Mouse (Mus musculus) CH12.LX (cell line): ENCODE data around the gene Slc44a1. TPM values are rescaled to one million over a fixed set of nuclear protein-coding genes. Genes with fewer than 3 reads are reported as not detected.

Experiments used
- DNase-seq: peaks from one replicate; pipeline ENCODE4 v3.0.0-alpha.2; 2013; ENCODE audit errors: extremely low read depth
- H3K27ac ChIP-seq: 2 replicates; pipeline ENCODE4 v1.5.1; 2012; ENCODE audit warnings: low read depth, mild to moderate bottlenecking, control low read depth, moderate library complexity; ENCODE audit not compliant: insufficient read depth
- H3K27me3 ChIP-seq: replicated peaks from 2 replicates; pipeline ENCODE3; 2012; ENCODE audit warnings: inconsistent platforms
- H3K36me3 ChIP-seq, 2 experiments: replicated peaks in 1 of 2; 2 replicates each; pipeline versions ENCODE3 to v1.6.1; 2012; ENCODE audit warnings: inconsistent platforms in 1 of 2, low read length in 1 of 2, mild to moderate bottlenecking in 1 of 2, mixed read lengths in 1 of 2, moderate library complexity in 1 of 2; ENCODE audit not compliant: control insufficient read depth in 1 of 2, insufficient read depth in 1 of 2
- H3K4me1 ChIP-seq, 2 experiments: 2 replicates each; pipeline ENCODE4 v1.6.1; 2012; ENCODE audit warnings: inconsistent platforms in 1 of 2, moderate library complexity in 1 of 2; ENCODE audit not compliant: insufficient read depth in 2 of 2, control insufficient read depth in 1 of 2
- H3K4me2 ChIP-seq: 2 replicates; pipeline ENCODE4 v1.6.1; 2012; ENCODE audit warnings: low read depth, mild to moderate bottlenecking, control low read depth; ENCODE audit not compliant: poor library complexity, insufficient read depth, severe bottlenecking
- H3K4me3 ChIP-seq, 3 experiments: fragments of 150-350 bp in 1 of 3; sonication (generic) in 1 of 3; replicated peaks in 1 of 3; 2 replicates each; pipeline versions ENCODE3 to v1.5.1; 2011 to 2012; ENCODE audit warnings: low read depth in 2 of 3, low read length in 2 of 3, mild to moderate bottlenecking in 2 of 3, moderate library complexity in 2 of 3, control low read depth in 1 of 3, improper control_type of control experiment in 1 of 3, inconsistent platforms in 1 of 3, mixed read lengths in 1 of 3; ENCODE audit not compliant: poor library complexity in 1 of 3
- H3K79me2 ChIP-seq: replicated peaks from 2 replicates; pipeline ENCODE4 v1.6.1; 2012; ENCODE audit warnings: mild to moderate bottlenecking, moderate library complexity; ENCODE audit not compliant: control insufficient read depth, poor library complexity, insufficient read depth, severe bottlenecking; ENCODE audit errors: extremely low read depth
- H3K9ac ChIP-seq: 2 replicates; pipeline ENCODE4 v1.6.1; 2012; ENCODE audit warnings: low read depth, mild to moderate bottlenecking, control low read depth, moderate library complexity; ENCODE audit not compliant: insufficient read depth
- H3K9me3 ChIP-seq: replicated peaks from 2 replicates; pipeline ENCODE3; 2012; ENCODE audit warnings: low read length, inconsistent platforms, mixed read lengths
- BHLHE40 ChIP-seq: IDR thresholded peaks from 2 replicates; pipeline ENCODE4 v1.6.1; 2011; ENCODE audit warnings: mild to moderate bottlenecking, low read depth, low read length, improper control_type of control experiment
- CHD1 ChIP-seq: IDR thresholded peaks from 2 replicates; pipeline ENCODE4 v1.6.1; 2012; ENCODE audit warnings: low read depth, low read length, improper control_type of control experiment, inconsistent platforms
- CTCF ChIP-seq, 2 experiments: IDR thresholded peaks in 1 of 2; conservative IDR thresholded peaks in 1 of 2; 2 replicates each; pipeline ENCODE4 v1.5.1; 2011 to 2012; ENCODE audit warnings: low read depth in 2 of 2, low read length in 2 of 2, improper control_type of control experiment in 1 of 2, inconsistent platforms in 1 of 2, mild to moderate bottlenecking in 1 of 2, moderate library complexity in 1 of 2
- E2F4 ChIP-seq: IDR thresholded peaks from 2 replicates; pipeline ENCODE4 v1.6.1; 2011; ENCODE audit warnings: low read depth, low read length, improper control_type of control experiment; ENCODE audit not compliant: insufficient replicate concordance
- EP300 ChIP-seq: IDR thresholded peaks from 2 replicates; pipeline ENCODE4 v1.6.1; 2011; ENCODE audit warnings: low read length, improper control_type of control experiment
- HCFC1 ChIP-seq: IDR thresholded peaks from 2 replicates; pipeline ENCODE4 v1.6.1; 2012; ENCODE audit warnings: low read depth, mild to moderate bottlenecking, inconsistent platforms, low read length, improper control_type of control experiment
- JUN ChIP-seq: IDR thresholded peaks from 2 replicates; pipeline ENCODE4 v1.6.1; 2011; ENCODE audit warnings: low read depth, mild to moderate bottlenecking, low read length, improper control_type of control experiment, moderate library complexity; ENCODE audit not compliant: insufficient read depth
- JUND ChIP-seq: conservative IDR thresholded peaks from 2 replicates; pipeline ENCODE4 v1.6.1; 2011; ENCODE audit warnings: low read depth, low read length, improper control_type of control experiment
- KAT2A ChIP-seq: IDR thresholded peaks from 2 replicates; pipeline ENCODE4 v1.6.1; 2012; ENCODE audit warnings: low read length, improper control_type of control experiment, inconsistent platforms; ENCODE audit not compliant: insufficient replicate concordance
- MEF2A ChIP-seq: IDR thresholded peaks from 2 replicates; pipeline ENCODE4 v1.6.1; 2014; ENCODE audit warnings: low read depth, mild to moderate bottlenecking, inconsistent platforms, low read length, improper control_type of control experiment, borderline replicate concordance
- MXI1 ChIP-seq: IDR thresholded peaks from 2 replicates; pipeline ENCODE4 v1.6.1; 2011; ENCODE audit warnings: mild to moderate bottlenecking, low read depth, low read length, improper control_type of control experiment
- NRF1 ChIP-seq: IDR thresholded peaks from 2 replicates; pipeline ENCODE4 v1.6.1; 2014; ENCODE audit warnings: low read depth, mild to moderate bottlenecking, inconsistent platforms, low read length, improper control_type of control experiment, moderate library complexity
- POLR2A ChIP-seq: IDR thresholded peaks from 2 replicates; pipeline ENCODE4 v1.6.1; 2011; ENCODE audit warnings: low read depth, mild to moderate bottlenecking, improper control_type of control experiment, low read length
- RAD21 ChIP-seq: IDR thresholded peaks from 2 replicates; pipeline ENCODE4 v1.6.1; 2011; ENCODE audit warnings: low read depth, mild to moderate bottlenecking, low read length, improper control_type of control experiment, moderate library complexity
- SIN3A ChIP-seq: IDR thresholded peaks from 2 replicates; pipeline ENCODE4 v1.6.1; 2012; ENCODE audit warnings: low read length, improper control_type of control experiment, inconsistent platforms
- SMC3 ChIP-seq: IDR thresholded peaks from 2 replicates; pipeline ENCODE4 v1.6.1; 2011; ENCODE audit warnings: low read depth, low read length, improper control_type of control experiment
- TBP ChIP-seq: conservative IDR thresholded peaks from 2 replicates; pipeline ENCODE4 v1.6.1; 2011; ENCODE audit warnings: low read depth, low read length, improper control_type of control experiment
- TCF12 ChIP-seq: IDR thresholded peaks from 2 replicates; pipeline ENCODE4 v1.6.1; 2014; ENCODE audit warnings: low read depth, mild to moderate bottlenecking, inconsistent platforms, low read length, improper control_type of control experiment
- UBTF ChIP-seq: IDR thresholded peaks from 2 replicates; pipeline ENCODE4 v1.6.1; 2012; ENCODE audit warnings: low read depth, mild to moderate bottlenecking, inconsistent platforms, low read length, improper control_type of control experiment, moderate library complexity
- USF1 ChIP-seq: IDR thresholded peaks from 2 replicates; pipeline ENCODE4 v1.6.1; 2014; ENCODE audit warnings: low read depth, mild to moderate bottlenecking, inconsistent platforms, low read length, improper control_type of control experiment
- ZC3H11A ChIP-seq: IDR thresholded peaks from 2 replicates; pipeline ENCODE4 v1.6.1; 2012; ENCODE audit warnings: low read depth, mild to moderate bottlenecking, inconsistent platforms, low read length, improper control_type of control experiment
- ZNF384 ChIP-seq: IDR thresholded peaks from 2 replicates; pipeline ENCODE4 v1.6.1; 2012; ENCODE audit warnings: low read depth, low read length, improper control_type of control experiment, inconsistent platforms
- dilution Hi-C: fragments of 300-500 bp; cut with MboI; formaldehyde crosslinking; loops from 2 replicates; pipeline ENCODE4 v1.14.3; 2020; ENCODE audit warnings: low sequenced_read_pairs; ENCODE audit not compliant: extremely low pct_unique_long_range_greater_than_20kb, extremely low pct_ligation_motif_present
- in situ Hi-C: fragments of 300-500 bp; cut with MboI; formaldehyde crosslinking; loops from 3 replicates; pipeline ENCODE4 v1.14.3; 2019; ENCODE audit warnings: low sequenced_read_pairs, low pct_ligation_motif_present, low pct_unique_long_range_greater_than_20kb, mixed read lengths
- polyA plus RNA-seq: library from polyadenylated mRNA; unstranded; fragments of >175 nt; gene quantifications from 2 replicates; pipeline ENCODE4 v1.2.1, GENCODE M21; 2012; ENCODE audit warnings: low read depth; ENCODE audit not compliant: insufficient read length
- total RNA-seq, 2 experiments: library from RNA; depleted of rRNA; stranded (reverse); fragments of 300-350 nt in 1 of 2; fragments of >200 nt in 1 of 2; gene quantifications; 2 replicates each; pipeline ENCODE4 v1.2.3; 2012 to 2014

Gene Slc44a1
- total and polyA plus RNA-seq, 3 experiments, result 5.4 to 9.3 (median 6.6) TPM

- in situ Hi-C loops, result no loop called here
- H3K4me3 ChIP-seq, result no peak overlapping the region
- H3K27ac ChIP-seq, result no peak overlapping the region
- no peaks in the 10 kb centered on the region for H3K9me3 ChIP-seq
- DNase-seq, result no peak
- dilution Hi-C loops, result no loop called here
- no peak overlapping the region for H3K9ac ChIP-seq
- H3K4me2 ChIP-seq, result peak overlapping the region; percentile 45; the same call in 1 of the 2 replicates
- no peaks in the 10 kb centered on the region for H3K79me2 ChIP-seq
- H3K27me3 ChIP-seq, result no peaks in the 10 kb centered on the region
- H3K36me3 ChIP-seq, result no peaks in the 10 kb centered on the region
- peaks cover 1 to 3% of the 10 kb centered on the region in 2 experiments; a peak in 2 of 4 replicates for H3K4me1 ChIP-seq
- TF ChIP-seq JUN (no peak), RAD21 (no peak), ZNF384 (no peak), SMC3 (no peak), TBP (no peak), USF1 (no peak), CHD1 (no peak), MXI1 (no peak), POLR2A (no peak), E2F4 (no peak), SIN3A (no peak), CTCF (conservative IDR thresholded peaks at IDR 0.05 in 1 of 2, IDR thresholded peaks at IDR 0.05 in 1 of 2; ENCODE audit: low read depth in 2 of 2, low read length in 2 of 2) (no peak), UBTF (no peak), NRF1 (no peak)
- TF ChIP-seq, all 38 proteins: peak for 0
These were observed 80.8 kb downstream of the Slc44a1 start for GRCm38 (mm10) chr4:53521028-53521427.

- no peak for DNase-seq
- no peaks in the 10 kb centered on the region for H3K79me2 ChIP-seq
- peaks cover 0 to 3% of the 10 kb centered on the region in 2 experiments; a peak in 1 of 4 replicates for H3K4me1 ChIP-seq
- no peak overlapping the region for H3K4me2 ChIP-seq
- no peaks in the 10 kb centered on the region for H3K9me3 ChIP-seq
- H3K4me3 ChIP-seq, result no peak overlapping the region
- H3K27me3 ChIP-seq, result no peaks in the 10 kb centered on the region
- TF ChIP-seq KAT2A (no peak), EP300 (no peak), ZC3H11A (no peak), MEF2A (no peak), E2F4 (no peak), JUND (no peak), TCF12 (no peak), UBTF (no peak), BHLHE40 (no peak), CHD1 (no peak), HCFC1 (no peak), MXI1 (no peak)
- in situ Hi-C loops (no loop called here), dilution Hi-C loops (no loop called here)
- H3K9ac ChIP-seq, result no peak overlapping the region
- no peaks in the 10 kb centered on the region for H3K36me3 ChIP-seq
- H3K27ac ChIP-seq, result no peak overlapping the region
These were observed 82.4 kb downstream of the Slc44a1 start for GRCm38 (mm10) chr4:53522655-53523054.
